7 mouse cellular contexts compared by ENCODE assay signal in genomic region chr7:96565806-96566205, GRCm38 (mm10).
A peak's percentile ranks its signal among the peaks of the same experiment; 100 is the strongest.
DNase-seq lines count a peak whose midpoint lies in the region; ATAC-seq and TF ChIP-seq lines count a peak whose summit lies in the region.

No protein-coding gene starts in this region.

- no peaks in the 10 kb centered on the region for H3K27me3 ChIP-seq in embryonic facial prominence, embryonic 15.5 days
- H3K27me3 ChIP-seq in intestine, embryonic 15.5 days (replicated peaks), result no peaks in the 10 kb centered on the region
- no peaks in the 10 kb centered on the region for H3K27me3 ChIP-seq in midbrain, embryonic 15.5 days (replicated peaks)

- no peaks in the 10 kb centered on the region for H3K9me3 ChIP-seq in embryonic facial prominence, embryonic 15.5 days (replicated peaks)
- H3K9me3 ChIP-seq in intestine, embryonic 15.5 days, result no peaks in the 10 kb centered on the region
- H3K9me3 ChIP-seq in midbrain, embryonic 15.5 days, result no peaks in the 10 kb centered on the region

- H3K36me3 ChIP-seq in embryonic facial prominence, embryonic 15.5 days, result no peaks in the 10 kb centered on the region
- H3K36me3 ChIP-seq in intestine, embryonic 15.5 days, result no peaks in the 10 kb centered on the region
- no peaks in the 10 kb centered on the region for H3K36me3 ChIP-seq in midbrain, embryonic 15.5 days (replicated peaks)

- H3K4me2 ChIP-seq in embryonic facial prominence, embryonic 15.5 days (replicated peaks), result no peak overlapping the region
- no peak overlapping the region for H3K4me2 ChIP-seq in intestine, embryonic 15.5 days (replicated peaks)
- no peak overlapping the region for H3K4me2 ChIP-seq in midbrain, embryonic 15.5 days

- peak overlapping the region; percentile 56 for H3K27ac ChIP-seq in embryonic facial prominence, embryonic 15.5 days (replicated peaks)
- no peak overlapping the region for H3K27ac ChIP-seq in intestine, embryonic 15.5 days
- no peak overlapping the region for H3K27ac ChIP-seq in midbrain, embryonic 15.5 days

- no peak for TF ChIP-seq POLR2A in lung, adult 2 months (IDR thresholded peaks at IDR 0.05; ENCODE audit: borderline replicate concordance, extremely low read depth, low read depth, low read length)

- H3K4me3 ChIP-seq in lung, adult 2 months (replicated peaks; ENCODE audit: extremely low read depth, low read depth, low read length), result no peak overlapping the region
- no peak overlapping the region for H3K4me3 ChIP-seq in embryonic facial prominence, embryonic 15.5 days (replicated peaks)
- H3K4me3 ChIP-seq in intestine, embryonic 15.5 days (replicated peaks), result no peak overlapping the region
- H3K4me3 ChIP-seq in midbrain, embryonic 15.5 days, result no peak overlapping the region

- no peak overlapping the region for H3K9ac ChIP-seq in embryonic facial prominence, embryonic 15.5 days
- no peak overlapping the region for H3K9ac ChIP-seq in intestine, embryonic 15.5 days
- H3K9ac ChIP-seq in midbrain, embryonic 15.5 days, result no peak overlapping the region

- peak; percentile 52 for ATAC-seq in embryonic facial prominence, embryonic 15.5 days (ENCODE audit: insufficient number of reproducible peaks, low FRiP score, low TSS enrichment, low read depth)
- peak; percentile 34; the same call in 1 of the 2 replicates for ATAC-seq in intestine, embryonic 15.5 days
- ATAC-seq in midbrain, embryonic 15.5 days (replicated peaks), result no peak

- no peaks in the 10 kb centered on the region for H3K4me1 ChIP-seq in lung, adult 2 months (ENCODE audit: control insufficient read depth, insufficient read depth, low read length)
- peaks cover 30% of the 10 kb centered on the region for H3K4me1 ChIP-seq in embryonic facial prominence, embryonic 15.5 days
- peaks cover 10% of the 10 kb centered on the region; the same call in 1 of the 2 replicates for H3K4me1 ChIP-seq in intestine, embryonic 15.5 days (replicated peaks)
- no peaks in the 10 kb centered on the region for H3K4me1 ChIP-seq in midbrain, embryonic 15.5 days

- peak; percentile 17 to 19 for DNase-seq in lung, adult 18-20 months
- DNase-seq in lung, adult 2 months, result no peak
- DNase-seq in right cerebral cortex, postnatal 4 days, result peak; percentile 28
- no peak for DNase-seq in c-Kit-positive CD71-positive TER-119-positive erythroid progenitor cells, embryonic 14.5 days (ENCODE audit: low spot score)

- 56% methylated on average over 4 of the region's 4 CpGs for WGBS in lung, adult 2 months
- WGBS in embryonic facial prominence, embryonic 15.5 days, result 40% methylated on average over 4 of the region's 4 CpGs
- WGBS in intestine, embryonic 15.5 days, result 45% methylated on average over 4 of the region's 4 CpGs
- 72% methylated on average over 4 of the region's 4 CpGs for WGBS in midbrain, embryonic 15.5 days

- no peak for TF ChIP-seq CTCF in lung, adult 2 months (IDR thresholded peaks at IDR 0.05; ENCODE audit: insufficient read depth, low read length)

Comparison
In these comparisons a context has a peak if more than half of its experiments do, and no peak if none do; other contexts are left out.
1. DNase-seq: peak in lung, adult 18-20 months (2 of 2) and right cerebral cortex, postnatal 4 days (single experiment); none in lung, adult 2 months (single experiment) and c-Kit-positive CD71-positive TER-119-positive erythroid progenitor cells, embryonic 14.5 days (single experiment).